In the genomic region with DNA sequence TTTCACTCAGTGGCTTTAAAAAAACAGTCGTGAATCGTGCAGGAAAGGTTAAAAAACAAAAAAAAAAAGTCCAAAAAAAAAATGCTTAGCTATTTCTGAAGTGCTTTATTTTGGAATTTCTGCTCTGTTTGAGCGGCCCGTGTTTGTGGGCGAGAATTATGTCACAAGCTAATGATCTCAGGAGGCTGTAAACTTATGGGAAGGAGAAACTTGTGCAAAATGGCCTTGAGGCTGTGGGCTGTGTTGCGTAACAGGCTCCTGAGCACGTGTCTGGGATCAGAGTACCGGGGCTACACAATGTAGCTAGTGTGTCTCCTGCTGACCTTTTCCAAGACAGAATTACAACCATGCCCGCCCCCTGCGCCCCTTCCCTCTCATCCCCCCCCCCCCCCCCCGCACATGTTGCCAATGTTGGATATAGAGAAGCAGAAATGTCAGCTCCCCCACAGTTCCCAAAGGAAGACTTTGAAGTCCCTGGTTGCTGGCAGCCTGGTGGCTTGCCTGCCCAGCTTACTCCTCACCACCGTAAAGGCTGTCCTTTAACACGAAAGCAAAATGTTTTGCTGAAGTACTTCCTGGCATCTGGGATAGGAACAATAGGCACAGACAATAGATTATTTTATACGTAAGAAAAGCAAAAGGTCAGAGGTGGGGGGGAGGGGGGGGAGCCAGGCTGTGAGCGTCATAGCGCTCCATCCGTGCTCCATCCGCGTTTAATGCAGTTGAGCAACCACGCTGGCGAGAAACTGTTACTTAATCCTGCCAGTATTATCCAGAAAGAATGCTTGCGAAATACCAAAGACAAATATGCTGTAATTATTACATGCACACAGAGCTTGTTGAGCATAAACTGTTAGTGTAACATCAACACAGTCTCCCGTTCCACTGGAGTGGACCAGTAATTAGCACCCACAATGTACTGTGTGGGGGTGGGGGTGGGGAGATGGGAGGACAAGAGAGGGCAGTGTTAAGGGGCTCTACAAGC, we compare ENCODE assay signal across 8 mouse cellular contexts.
DNase-seq lines count a peak whose midpoint lies in the region; ATAC-seq and TF ChIP-seq lines count a peak whose summit lies in the region.

No protein-coding gene starts in this region.

- CTCF ChIA-PET in Patski (lab: Charles Lee) = interaction anchor here (0.7 to 1.5 kb wide), 10 partner anchors 18 to 160 kb away, joined by 3 to 6 read pairs (median 4); no protein-coding TSS in a partner anchor

- no peaks in the 10 kb centered on the region for H3K27me3 ChIP-seq in Patski
- no peaks in the 10 kb centered on the region for H3K27me3 ChIP-seq in heart, embryonic 12.5 days (replicated peaks)
- H3K27me3 ChIP-seq in kidney, embryonic 14.5 days (ENCODE audit: control insufficient read depth, insufficient read depth, low read length) = no peaks in the 10 kb centered on the region

- peak; percentile 58 for ATAC-seq in Patski
- ATAC-seq in common myeloid progenitor, adult 5-6 weeks (replicated peaks; ENCODE audit: low read depth, poor library complexity, severe bottlenecking) = peak; percentile 54
- ATAC-seq in heart, embryonic 12.5 days (ENCODE audit: insufficient number of reproducible peaks, low FRiP score) = no peak
- ATAC-seq in kidney, embryonic 14.5 days (ENCODE audit: low FRiP score, low TSS enrichment) = peak; percentile 73

- no peaks in the 10 kb centered on the region for H3K9me3 ChIP-seq in heart, embryonic 12.5 days (replicated peaks)
- no peaks in the 10 kb centered on the region for H3K9me3 ChIP-seq in kidney, embryonic 14.5 days (ENCODE audit: control insufficient read depth, low read length)

- no peak for TF ChIP-seq CTCF in Patski (IDR thresholded peaks at IDR 0.05)

- DNase-seq in Patski (ENCODE audit: low read depth, low spot score) = peak; percentile 89
- DNase-seq in lung, postnatal 25 days (ENCODE audit: low spot score) = peak; percentile 87
- peak; percentile 67 for DNase-seq in skeletal muscle tissue, adult 2 months (ENCODE audit: low read depth, low spot score)
- no peak for DNase-seq in B cell, adult 2 months
- DNase-seq in cerebellum, adult 8-10 months = no peak

- H3K9ac ChIP-seq in heart, embryonic 12.5 days = 0 out of 2 replicates have a peak overlapping the region, but pooled peaks have one; percentile 33
- H3K9ac ChIP-seq in kidney, embryonic 14.5 days (ENCODE audit: low read depth, low read length) = no peak overlapping the region

- H3K4me2 ChIP-seq in heart, embryonic 12.5 days = 0 out of 2 replicates have a peak overlapping the region, but pooled peaks have one; percentile 6
- peak overlapping the region; percentile 30 for H3K4me2 ChIP-seq in kidney, embryonic 14.5 days (replicated peaks; ENCODE audit: low read depth, low read length)

- H3K4me3 ChIP-seq in heart, embryonic 12.5 days = no peak overlapping the region
- H3K4me3 ChIP-seq in kidney, embryonic 14.5 days (ENCODE audit: low read length) = no peak overlapping the region; the same call in 1 of the 2 replicates

- peaks cover 62% of the 10 kb centered on the region for H3K4me1 ChIP-seq in heart, embryonic 12.5 days (replicated peaks)
- H3K4me1 ChIP-seq in kidney, embryonic 14.5 days (ENCODE audit: control insufficient read depth, insufficient read depth, low read length) = peaks cover 57% of the 10 kb centered on the region

- 0 out of 2 replicates have a peak overlapping the region, but pooled peaks have one; percentile 30 for H3K27ac ChIP-seq in heart, embryonic 12.5 days (ENCODE audit: poor library complexity, severe bottlenecking)
- H3K27ac ChIP-seq in kidney, embryonic 14.5 days (ENCODE audit: low read depth, low read length) = peak overlapping the region; percentile 78; the same call in 1 of the 2 replicates

- POLR2A ChIA-PET in Patski (lab: Charles Lee) = interaction anchor here (0.6 to 1.3 kb wide), 3 partner anchors 70 to 161 kb away, joined by 3 to 6 read pairs (median 3); a partner anchor contains a TSS

- no peaks in the 10 kb centered on the region for H3K36me3 ChIP-seq in heart, embryonic 12.5 days
- no peaks in the 10 kb centered on the region for H3K36me3 ChIP-seq in kidney, embryonic 14.5 days (ENCODE audit: control insufficient read depth, insufficient read depth, low read length)

- WGBS in heart, embryonic 12.5 days = 48% methylated on average over 22 of the region's 23 CpGs
- 9% methylated on average over 21 of the region's 23 CpGs for WGBS in kidney, embryonic 14.5 days

- in situ Hi-C loops in Patski (cut with MboI; ENCODE audit: low pct_unique_long_range_greater_than_20kb) = loop anchor here (5.0 kb wide), 1 partner anchor 70 kb away; no protein-coding TSS in a partner anchor

Comparison
In these comparisons a context has a peak if more than half of its experiments do, and no peak if none do; other contexts are left out.
1. DNase-seq: peak in Patski (single experiment), lung, postnatal 25 days (single experiment) and skeletal muscle tissue, adult 2 months (single experiment); none in B cell, adult 2 months (0 of 2) and cerebellum, adult 8-10 months (single experiment).